Mouse (Mus musculus) olfactory bulb, adult 2 months (tissue): ENCODE results near the gene Elovl4. TPM values are rescaled to one million over a fixed set of nuclear protein-coding genes. Genes with fewer than 3 reads are reported as not detected.
A peak's percentile ranks its signal among the peaks of the same experiment; 100 is the strongest.

ENCODE experiments used
- H3K27ac ChIP-seq: fragments of 200-500 bp; 2 replicates; pipeline ENCODE4 v1.5.1; 2012; ENCODE audit warnings: low read depth, low read length; ENCODE audit not compliant: insufficient read depth
- H3K4me1 ChIP-seq: fragments of 200-500 bp; 2 replicates; pipeline ENCODE4 v1.6.1; 2012; ENCODE audit warnings: low read length; ENCODE audit not compliant: control insufficient read depth, insufficient read depth
- H3K4me3 ChIP-seq: fragments of 200-500 bp; 2 replicates; pipeline ENCODE4 v1.5.1; 2012; ENCODE audit warnings: mild to moderate bottlenecking, low read depth, low read length, moderate library complexity; ENCODE audit not compliant: insufficient read depth
- CTCF ChIP-seq: fragments of 200-500 bp; IDR thresholded peaks from 2 replicates; pipeline ENCODE4 v1.5.1; 2012; ENCODE audit warnings: low read depth, mild to moderate bottlenecking, low read length, moderate library complexity; ENCODE audit not compliant: insufficient read depth
- POLR2A ChIP-seq: fragments of 200-500 bp; IDR thresholded peaks from 2 replicates; pipeline ENCODE4 v1.6.1; 2012; ENCODE audit warnings: mild to moderate bottlenecking, low read depth, low read length, moderate library complexity; ENCODE audit not compliant: insufficient read depth
- WGBS: fragments of 180-500 bp; shearing (Covaris S2); methylation state at CpG from one replicate; pipeline ENCODE4 v1.1.7; 2018; 5-methylcytosine and 5-hydroxymethylcytosine counted together
- polyA plus RNA-seq: library from polyadenylated mRNA; stranded (reverse); fragments of >200 nt; gene quantifications from 2 replicates; pipeline ENCODE4 v1.2.4, GENCODE M21; 2012; ENCODE audit warnings: low replicate concordance; ENCODE audit not compliant: missing spikeins, insufficient read depth, insufficient read length

Gene Elovl4
- polyA plus RNA-seq, 1 experiment = not detected

DNA sequence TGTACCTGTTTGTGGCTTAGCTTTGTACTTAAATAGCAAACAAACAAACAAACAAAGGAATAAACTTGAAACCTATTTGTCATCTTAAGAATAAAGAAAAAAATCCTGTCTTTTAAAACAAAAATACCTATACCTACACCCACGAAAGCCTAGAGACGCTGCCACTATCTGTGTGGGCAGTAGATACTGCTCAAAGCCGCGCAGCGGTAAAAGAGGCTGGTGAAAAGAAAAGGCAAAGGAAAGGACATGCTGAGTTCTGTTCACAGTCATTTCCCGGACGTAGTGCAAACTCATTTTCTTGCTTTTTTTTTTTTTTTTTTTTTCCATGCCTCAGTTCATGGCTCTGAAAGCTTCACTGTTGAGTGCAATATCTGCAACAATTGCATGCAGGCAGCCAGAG lies 13.1 kb upstream of the Elovl4 start:
- WGBS = 34% methylated on average over 7 of the region's 7 CpGs
- Histone ChIP-seq H3K27ac (no peak overlapping the region), H3K4me3 (no peak overlapping the region), H3K4me1 (no peaks in the 10 kb centered on the region)
- TF ChIP-seq POLR2A (no peak), CTCF (no peak)

GRCm38 (mm10) chr9:83807562-83807961 lies 1.5 kb upstream of the Elovl4 start:
- H3K27ac ChIP-seq = no peak overlapping the region
- peaks cover 7% of the 10 kb centered on the region; the same call in 1 of the 2 replicates for H3K4me1 ChIP-seq
- WGBS = 7% methylated on average over 2 of the region's 2 CpGs
- H3K4me3 ChIP-seq = no peak overlapping the region
- TF ChIP-seq POLR2A (no peak), CTCF (no peak)

GRCm38 (mm10) chr9:83805164-83805976 lies 707 bp downstream of the Elovl4 start:
- WGBS = under 1% methylated on average over 37 of the region's 37 CpGs
- TF ChIP-seq POLR2A (no peak), CTCF (no peak)

GRCm38 (mm10) chr9:83804341-83804740 lies 1.7 kb downstream of the Elovl4 start:
- peaks cover 12% of the 10 kb centered on the region for H3K4me1 ChIP-seq
- 43% methylated on average over 13 of the region's 13 CpGs for WGBS
- peak overlapping the region; percentile 47 for H3K4me3 ChIP-seq
- no peak overlapping the region for H3K27ac ChIP-seq
- TF ChIP-seq POLR2A (no peak), CTCF (no peak)

More at GRCm38 (mm10) chr9:83805164-83805976, 707 bp downstream of the Elovl4 start:
- Histone ChIP-seq H3K4me3 (peak overlapping the region; percentile 68), H3K4me1 (peaks cover 12% of the 10 kb centered on the region), H3K27ac (peak overlapping the region; percentile 82)

- peaks cover 11% of the 10 kb centered on the region for H3K4me1 ChIP-seq
- 65% methylated on average over 8 of the region's 8 CpGs for WGBS
- no peak overlapping the region for H3K27ac ChIP-seq
- H3K4me3 ChIP-seq = no peak overlapping the region
- TF ChIP-seq CTCF (no peak), POLR2A (no peak)
These were observed 8.2 kb downstream of the Elovl4 start for GRCm38 (mm10) chr9:83797898-83798297.

DNA sequence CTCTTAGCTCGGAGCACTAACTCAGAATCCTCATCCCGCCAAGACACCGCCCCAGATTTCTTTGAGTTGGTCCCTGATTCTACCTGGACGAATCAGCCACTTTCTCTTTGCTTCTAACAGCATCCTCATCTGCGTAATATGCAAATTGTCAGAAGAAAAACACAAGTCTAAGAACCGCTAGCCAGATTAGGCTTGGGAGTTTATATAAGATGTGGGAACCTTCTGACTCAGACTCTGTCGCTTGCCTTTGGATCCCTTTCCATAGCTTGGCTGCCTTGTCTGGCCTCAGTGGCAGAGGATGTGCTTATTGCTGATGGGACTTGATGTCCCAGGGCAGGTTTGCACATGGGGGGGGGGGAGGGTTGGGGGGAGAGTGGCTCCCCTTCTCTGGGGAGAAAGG lies 9.2 kb downstream of the Elovl4 start:
- H3K4me1 ChIP-seq = peaks cover 6% of the 10 kb centered on the region
- TF ChIP-seq CTCF = no peak
- TF ChIP-seq POLR2A = no peak
- no peak overlapping the region for H3K4me3 ChIP-seq
- 85% methylated on average over 7 of the region's 7 CpGs for WGBS
- no peak overlapping the region for H3K27ac ChIP-seq

DNA sequence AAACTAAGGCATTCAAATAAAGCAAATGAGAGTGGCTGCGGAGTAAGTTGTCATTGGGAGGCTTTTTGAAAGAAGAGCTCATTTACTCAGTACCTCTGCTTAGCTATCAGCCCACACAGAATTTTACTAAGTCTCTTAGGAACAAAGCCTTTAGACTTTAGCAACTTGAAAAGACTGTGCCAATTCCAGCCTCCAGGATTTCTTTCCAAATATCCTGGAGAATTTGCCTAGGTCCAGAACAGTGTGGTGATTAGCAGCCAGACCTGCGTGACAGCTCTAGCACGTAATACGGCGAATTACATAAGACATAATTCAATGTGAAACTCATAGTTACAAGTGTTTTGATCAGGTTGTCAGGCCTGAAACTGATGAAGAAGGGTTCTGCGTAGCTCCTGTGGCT lies 16.8 kb downstream of the Elovl4 start:
- Histone ChIP-seq H3K27ac (no peak overlapping the region), H3K4me1 (no peaks in the 10 kb centered on the region), H3K4me3 (no peak overlapping the region)
- WGBS = 84% methylated on average over 6 of the region's 6 CpGs
- TF ChIP-seq CTCF = no peak
- no peak for TF ChIP-seq POLR2A

GRCm38 (mm10) chr9:83785501-83785900 lies 20.6 kb downstream of the Elovl4 start:
- H3K27ac ChIP-seq = no peak overlapping the region
- TF ChIP-seq CTCF = no peak
- no peak for TF ChIP-seq POLR2A
- H3K4me1 ChIP-seq = no peaks in the 10 kb centered on the region
- no peak overlapping the region for H3K4me3 ChIP-seq
- 69% methylated on average over 1 of the region's 1 CpGs for WGBS

GRCm38 (mm10) chr9:83778317-83778960 lies 27.6 kb downstream of the Elovl4 start:
- WGBS = 77% methylated on average over 9 of the region's 9 CpGs

More at GRCm38 (mm10) chr9:83778317-83778960, 27.6 kb downstream of the Elovl4 start:
- Histone ChIP-seq H3K4me3 (no peak overlapping the region), H3K27ac (no peak overlapping the region), H3K4me1 (no peaks in the 10 kb centered on the region)
- TF ChIP-seq POLR2A (no peak), CTCF (no peak)
